Mouse (Mus musculus) thymus, postnatal 25 days (tissue): Measurements from ENCODE around the gene Hlcs.
A peak's percentile ranks its signal among the peaks of the same experiment; 100 is the strongest.
"Not testable (repeated sequence)": the region's sequence is repeated elsewhere in the genome, so short reads cannot be mapped to it uniquely, and the experiment has no call there.

Source experiments
- DNase-seq: peaks from one replicate; pipeline ENCODE4 v3.0.0; 2022

Hlcs gene

GRCm38 (mm10) chr16:94313229-94314030 is at the start of gene Hlcs:
Hlcs (minus strand) TSS chr16:94313571.
- peak; percentile 98 for DNase-seq

DNA sequence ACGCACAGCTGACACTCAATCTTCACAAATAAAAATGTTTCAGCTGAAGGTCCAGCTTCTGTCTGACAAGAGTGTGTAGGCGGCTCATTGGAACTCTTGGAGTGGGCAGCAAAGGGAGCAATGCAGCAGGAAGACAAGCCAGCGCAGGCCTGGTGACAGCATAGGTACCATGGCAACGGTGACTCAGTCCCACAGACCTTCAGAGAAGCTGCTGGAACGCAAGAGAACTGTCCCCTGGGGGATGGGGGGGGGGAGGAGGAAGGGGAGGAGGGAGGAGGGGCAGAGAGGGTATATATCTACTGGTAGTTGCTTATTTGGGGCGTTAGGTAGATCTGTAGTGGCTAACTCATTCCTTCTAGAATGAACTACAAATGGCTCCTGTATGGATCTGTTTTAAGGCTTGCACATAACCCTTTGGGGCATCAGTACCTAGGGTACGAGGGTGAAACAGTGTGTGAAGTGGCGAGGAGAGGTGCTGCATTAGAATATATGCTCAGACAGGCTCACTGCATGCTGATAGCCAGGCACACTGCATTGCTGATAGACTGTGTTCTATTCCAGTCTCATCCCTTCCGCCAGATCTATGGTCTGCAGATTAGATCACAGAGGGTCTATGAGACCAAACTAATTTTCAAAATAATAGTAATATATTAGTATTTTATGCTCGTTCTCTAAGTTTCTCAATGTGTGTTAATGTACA is 49.0 kb upstream of the Hlcs start:
- no peak for DNase-seq

DNA sequence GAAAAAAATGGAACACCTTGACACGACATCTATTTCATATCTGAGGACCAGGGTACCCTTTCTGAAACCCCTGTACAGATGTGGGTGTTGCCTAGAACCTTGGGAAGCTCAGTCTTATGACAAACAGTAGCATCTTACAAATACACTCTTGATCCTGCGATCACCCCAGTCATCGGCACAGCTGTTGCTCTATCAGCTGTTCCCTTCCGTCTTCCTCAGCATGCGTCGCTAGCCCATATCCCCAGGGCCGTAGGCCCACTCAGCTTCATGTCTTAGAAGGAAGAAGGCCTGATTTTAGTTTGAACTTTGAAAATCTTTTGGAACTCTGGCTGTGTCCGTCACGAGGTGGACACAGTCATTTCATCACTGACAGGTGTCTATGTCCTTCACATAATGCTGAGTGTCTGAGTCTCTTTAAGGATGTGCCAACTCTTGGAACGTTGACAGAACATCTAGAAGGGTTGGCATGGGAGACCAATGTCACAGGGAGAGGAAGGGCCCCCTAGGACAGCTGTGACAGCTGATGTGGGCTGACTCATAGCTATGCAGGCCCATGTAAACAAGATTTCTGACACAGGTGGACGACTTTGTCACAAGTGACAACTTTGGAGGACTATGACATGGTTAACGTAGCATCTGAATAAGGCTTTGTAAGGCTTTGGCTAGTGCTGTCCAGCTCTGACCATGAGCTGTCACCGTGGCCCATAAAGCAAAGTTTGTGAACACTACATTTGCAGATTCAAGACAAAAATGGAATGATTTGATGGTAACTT is 47.4 kb upstream of the Hlcs start:
- DNase-seq: no peak

GRCm38 (mm10) chr16:94358091-94358490 is 44.7 kb upstream of the Hlcs start:
- DNase-seq: no peak

DNA sequence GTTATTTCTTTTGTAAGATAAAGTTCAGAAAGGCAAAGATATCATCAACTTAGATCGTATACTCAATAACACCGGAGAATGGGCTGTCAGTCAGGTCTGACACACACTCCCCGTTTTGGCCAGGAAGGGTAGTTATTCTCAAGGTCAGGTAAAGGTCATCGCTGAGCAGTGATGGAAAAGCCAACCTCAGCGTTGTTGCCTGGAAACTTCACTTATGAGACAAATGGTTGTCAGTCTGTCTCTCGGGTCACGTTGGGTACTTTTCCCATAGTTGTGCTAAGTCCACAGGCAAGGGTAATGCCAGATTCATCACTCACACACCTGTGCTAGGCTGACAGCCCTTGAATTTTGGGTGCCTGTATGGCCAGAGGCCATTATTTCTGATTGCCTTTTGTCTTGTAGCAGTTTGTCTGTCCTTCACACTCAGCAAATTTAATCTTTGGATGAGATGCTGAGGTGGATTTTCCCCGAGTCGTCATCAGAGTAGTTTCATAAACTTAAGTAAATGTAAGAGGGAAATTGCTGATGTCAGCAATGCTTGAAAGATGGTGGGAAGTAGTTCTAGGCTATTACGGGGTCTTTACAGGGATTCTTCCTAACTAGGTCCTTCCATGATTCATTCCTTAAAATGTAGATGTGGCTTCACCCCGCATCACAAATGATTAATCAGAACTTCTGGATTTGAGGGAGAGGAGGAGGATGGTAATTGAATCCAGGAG is 43.6 kb upstream of the Hlcs start:
- no peak for DNase-seq

GRCm38 (mm10) chr16:94356046-94356445 is 42.7 kb upstream of the Hlcs start:
- DNase-seq: no peak

DNA sequence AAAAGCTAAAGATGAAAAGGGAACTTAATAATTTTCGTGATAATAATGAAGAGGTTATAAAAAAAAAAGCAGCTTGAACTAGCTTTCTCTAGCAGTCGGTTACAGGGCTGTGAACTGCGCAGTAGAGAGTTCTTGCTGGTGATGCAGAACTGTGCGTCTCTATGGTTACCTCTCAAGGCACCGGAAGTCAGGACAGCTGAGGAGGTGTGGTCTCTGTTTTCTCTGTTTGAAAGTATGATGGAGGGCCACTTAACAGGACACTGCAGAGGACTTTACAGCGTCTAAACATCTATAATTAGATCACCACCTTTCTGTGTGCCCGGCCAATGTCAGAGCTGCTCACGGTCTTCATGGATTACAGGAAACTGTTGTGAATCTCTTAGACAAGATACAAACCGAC is 41.1 kb upstream of the Hlcs start:
- DNase-seq: peak; percentile 49

DNA sequence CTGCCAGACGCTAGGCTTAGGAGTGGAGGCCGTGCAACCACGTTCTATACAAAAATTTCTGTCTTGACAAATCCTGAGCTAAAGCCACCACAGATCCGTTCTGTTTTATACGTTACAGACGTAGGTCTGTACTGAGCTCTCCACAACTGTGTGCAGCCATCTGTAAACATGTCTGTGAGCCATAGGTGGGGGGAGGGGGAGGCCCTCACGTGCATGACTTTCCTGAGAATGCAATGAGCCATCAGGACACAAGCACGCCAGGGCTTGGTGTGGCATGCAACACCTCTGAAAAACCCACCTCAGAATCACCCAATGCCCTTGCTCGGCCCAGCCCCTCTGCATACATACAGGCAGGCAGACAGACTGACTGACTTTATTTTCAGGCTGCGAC is 36.9 kb upstream of the Hlcs start:
- DNase-seq: no peak

GRCm38 (mm10) chr16:94349588-94350286 is 36.4 kb upstream of the Hlcs start:
- no peak for DNase-seq

DNA sequence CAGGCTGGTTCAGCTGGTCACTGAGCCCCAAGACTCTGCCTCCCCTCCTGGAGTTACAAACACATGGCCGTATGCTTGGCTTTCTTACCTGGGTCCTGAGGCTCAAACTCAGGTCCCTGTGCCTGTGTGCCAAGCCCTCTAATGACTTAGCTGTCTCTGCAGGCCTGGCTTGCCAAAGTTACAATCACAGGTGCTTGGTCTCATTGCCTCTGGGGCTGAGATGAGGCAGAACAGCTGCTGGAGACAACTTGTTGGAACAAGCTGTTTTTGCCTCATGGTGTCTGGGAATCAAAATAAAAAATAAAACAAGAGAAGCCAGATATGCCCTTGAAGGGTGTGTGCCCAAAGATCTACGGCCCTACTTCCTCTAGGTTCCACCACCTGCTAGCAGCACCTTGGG is 35.4 kb upstream of the Hlcs start:
- no peak for DNase-seq

DNA sequence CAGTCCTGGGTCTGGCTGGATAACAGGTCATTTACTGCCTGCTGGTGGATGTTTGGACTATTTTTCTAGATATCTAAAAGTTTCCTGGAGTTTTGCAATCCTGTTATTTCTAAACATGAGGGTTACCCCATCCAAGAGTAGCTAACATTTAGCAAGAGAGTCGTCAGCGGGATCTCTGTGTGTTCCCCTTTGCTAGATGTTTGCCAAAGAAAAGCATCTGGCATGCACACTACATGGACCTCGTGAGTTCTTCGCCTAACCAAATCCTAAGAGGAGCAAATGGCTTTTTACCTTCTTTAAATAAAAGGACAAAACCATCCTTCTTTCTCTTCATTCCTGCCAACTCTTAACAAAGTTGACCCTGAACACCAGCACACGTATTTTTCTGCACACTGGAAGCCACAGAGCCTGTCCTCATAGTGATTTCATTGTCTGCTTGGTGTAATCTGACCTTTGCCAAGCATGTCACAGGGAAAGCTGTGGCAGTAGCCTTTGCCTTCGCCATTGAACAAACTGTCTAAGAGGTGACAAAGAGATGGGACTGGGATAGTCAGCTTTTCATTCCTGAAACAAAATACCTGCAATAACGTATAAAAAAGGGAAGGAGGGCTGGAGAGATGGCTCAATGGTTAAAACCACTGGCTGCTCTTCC is 33.8 kb upstream of the Hlcs start:
- DNase-seq: no peak

- no peak for DNase-seq
These were observed 32.4 kb upstream of the Hlcs start for GRCm38 (mm10) chr16:94345733-94346132.

- DNase-seq: not testable (repeated sequence)
These were observed 26.1 kb upstream of the Hlcs start for GRCm38 (mm10) chr16:94339164-94340160.

DNA sequence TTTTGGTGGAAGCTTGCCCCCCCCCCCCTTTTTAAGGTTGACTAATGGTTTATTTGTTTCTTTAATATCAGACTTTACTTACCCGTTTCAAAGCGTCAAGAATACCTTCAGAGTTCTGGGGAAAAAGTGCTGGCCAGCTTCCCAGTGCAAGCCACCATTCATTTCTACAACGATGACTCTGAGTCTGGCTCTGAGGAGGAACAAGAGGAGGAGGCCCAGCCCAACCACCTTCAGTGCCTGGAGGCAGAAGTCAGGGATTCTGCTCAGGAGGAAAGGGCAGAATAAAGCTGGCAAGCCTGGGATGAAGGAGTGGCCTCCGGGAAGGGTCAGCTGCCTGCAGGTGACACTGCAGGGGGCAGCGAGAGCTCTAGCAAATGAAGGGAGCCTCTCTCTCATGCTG is 22.3 kb upstream of the Hlcs start:
- no peak for DNase-seq

GRCm38 (mm10) chr16:94331886-94332252 is 18.5 kb upstream of the Hlcs start:
- peak; percentile 65 for DNase-seq

- no peak for DNase-seq
These were observed 18.0 kb upstream of the Hlcs start for GRCm38 (mm10) chr16:94331233-94331885.

GRCm38 (mm10) chr16:94330429-94330828 is 17.1 kb upstream of the Hlcs start:
- no peak for DNase-seq

GRCm38 (mm10) chr16:94328881-94329867 is 15.8 kb upstream of the Hlcs start:
- no peak for DNase-seq
